Mouse (Mus musculus) gastrocnemius, postnatal 25 days (tissue): ENCODE measurements at regions not wholly inside any gene's neighbourhood (a gene's known extent, or its start where the extent isn't known, plus 50 kb on each side); places are given as distances from the start of the nearest gene placed in this dataset.

ENCODE experiments used
- DNase-seq: peaks from one replicate; pipeline ENCODE4 v3.0.0; 2022

GRCm38 (mm10) chr4:150769043-150769442 lies 84.7 kb upstream of the Errfi1 start:
- no peak for DNase-seq

DNA sequence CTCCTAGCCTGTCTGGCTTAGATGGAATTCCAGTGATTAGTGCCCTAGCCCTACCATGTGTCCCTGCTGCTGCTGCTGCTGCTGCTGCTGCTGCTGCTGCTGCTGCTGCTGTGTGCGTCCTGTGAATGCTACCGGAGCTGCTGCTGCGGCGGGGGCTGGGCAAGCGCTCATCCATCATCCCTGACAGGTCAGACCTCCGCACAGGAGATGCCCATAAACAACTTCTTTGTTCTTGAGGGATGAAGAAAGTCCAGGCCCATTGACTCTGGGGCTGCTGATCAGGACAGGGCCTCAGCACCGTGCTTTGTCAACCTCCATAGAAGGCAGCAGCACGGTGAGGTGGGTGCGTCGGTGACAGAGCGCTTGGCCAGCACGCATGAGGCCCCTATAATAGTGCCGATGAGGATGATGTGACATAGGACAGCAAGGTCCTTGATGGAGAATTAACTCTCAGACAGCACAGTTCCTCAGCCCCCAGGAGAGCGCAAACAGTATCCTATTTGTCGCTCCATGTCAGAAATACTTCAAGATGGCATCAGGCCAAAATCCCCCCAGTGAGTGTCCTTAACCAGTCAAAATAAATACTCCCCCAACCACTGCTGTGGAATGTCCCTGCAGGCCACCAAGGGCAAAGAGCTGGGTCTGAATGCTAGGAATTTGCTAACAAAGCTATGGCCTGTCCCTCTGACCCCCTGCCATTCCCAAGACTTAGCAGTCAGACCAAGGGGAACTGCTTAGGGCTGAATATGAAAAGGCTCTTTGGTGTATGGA lies 95.1 kb upstream of the Errfi1 start:
- DNase-seq, result no peak

DNA sequence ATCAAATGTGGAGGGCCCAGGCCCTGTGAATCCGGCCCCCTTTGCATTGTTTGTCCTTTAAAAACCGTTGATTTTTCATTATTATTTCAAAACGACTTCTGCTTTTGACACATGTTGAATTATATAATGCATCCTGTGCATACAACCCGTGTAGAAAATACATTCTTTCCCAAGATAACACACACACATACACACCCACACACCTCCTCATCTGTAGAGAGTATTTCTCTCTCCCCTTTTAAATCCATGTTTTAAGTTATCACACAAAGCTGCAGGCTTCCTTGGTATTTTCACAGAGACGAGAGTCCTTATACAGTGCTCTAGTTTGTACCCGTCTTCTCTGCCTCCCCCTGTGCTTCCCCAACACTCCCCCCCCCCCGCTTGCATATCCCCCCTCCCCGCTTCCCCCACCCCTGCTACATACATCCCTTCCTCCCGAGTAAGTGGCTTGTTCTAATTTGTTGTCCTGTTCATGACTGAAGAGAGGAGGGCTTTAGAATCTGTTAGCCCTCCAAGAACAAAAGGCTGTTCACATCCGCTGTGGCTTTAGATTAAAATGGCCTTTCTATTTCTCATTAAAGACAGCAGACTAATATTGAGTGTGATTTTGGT lies 95.8 kb upstream of the Errfi1 start:
- no peak for DNase-seq

DNA sequence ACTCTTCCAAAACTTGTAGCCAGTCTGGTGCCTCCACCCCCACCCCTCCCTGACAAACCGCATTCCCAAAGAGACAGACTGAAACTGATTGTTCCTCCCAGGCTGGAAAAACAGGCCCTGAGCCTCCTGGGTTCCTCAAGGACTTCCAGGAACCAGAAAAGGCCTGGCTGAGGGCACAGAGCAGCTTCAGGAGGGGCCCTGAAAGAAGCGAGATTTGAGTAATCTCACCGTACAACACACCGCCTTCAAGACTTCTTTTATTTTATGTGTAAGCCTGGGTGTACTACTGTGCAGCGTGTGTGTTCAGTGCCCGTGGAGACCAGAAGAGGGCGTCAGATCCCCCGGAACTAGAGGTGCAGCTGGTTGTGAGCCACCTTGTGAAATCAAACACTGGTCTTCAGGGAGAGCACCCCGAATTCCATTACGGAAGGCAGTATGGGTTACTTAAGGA lies 96.4 kb upstream of the Errfi1 start:
- no peak for DNase-seq

DNA sequence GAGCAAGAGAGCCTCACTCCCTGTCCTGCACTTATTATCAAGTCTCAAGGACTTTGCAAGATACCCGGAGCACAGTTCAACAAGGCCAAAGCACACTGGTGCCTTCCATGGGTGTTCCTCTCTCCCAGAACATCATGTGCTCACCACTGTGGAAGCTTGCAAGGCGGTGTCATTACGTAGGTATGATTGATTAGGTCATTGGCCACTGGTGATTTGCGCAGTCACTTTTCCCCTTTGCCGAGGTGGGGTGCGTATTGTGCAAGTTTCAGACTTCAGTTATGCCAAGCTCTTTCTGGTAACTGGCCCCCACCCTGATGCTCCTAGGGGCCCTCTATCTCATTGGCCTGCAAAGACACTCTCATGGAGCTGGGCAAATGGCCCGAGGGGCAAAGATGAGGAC lies 98.3 kb upstream of the Errfi1 start:
- DNase-seq, result peak; percentile 54

- DNase-seq, result no peak
Observed at GRCm38 (mm10) chr4:150752151-150752550, 100.2 kb upstream of the Slc45a1 start.

DNA sequence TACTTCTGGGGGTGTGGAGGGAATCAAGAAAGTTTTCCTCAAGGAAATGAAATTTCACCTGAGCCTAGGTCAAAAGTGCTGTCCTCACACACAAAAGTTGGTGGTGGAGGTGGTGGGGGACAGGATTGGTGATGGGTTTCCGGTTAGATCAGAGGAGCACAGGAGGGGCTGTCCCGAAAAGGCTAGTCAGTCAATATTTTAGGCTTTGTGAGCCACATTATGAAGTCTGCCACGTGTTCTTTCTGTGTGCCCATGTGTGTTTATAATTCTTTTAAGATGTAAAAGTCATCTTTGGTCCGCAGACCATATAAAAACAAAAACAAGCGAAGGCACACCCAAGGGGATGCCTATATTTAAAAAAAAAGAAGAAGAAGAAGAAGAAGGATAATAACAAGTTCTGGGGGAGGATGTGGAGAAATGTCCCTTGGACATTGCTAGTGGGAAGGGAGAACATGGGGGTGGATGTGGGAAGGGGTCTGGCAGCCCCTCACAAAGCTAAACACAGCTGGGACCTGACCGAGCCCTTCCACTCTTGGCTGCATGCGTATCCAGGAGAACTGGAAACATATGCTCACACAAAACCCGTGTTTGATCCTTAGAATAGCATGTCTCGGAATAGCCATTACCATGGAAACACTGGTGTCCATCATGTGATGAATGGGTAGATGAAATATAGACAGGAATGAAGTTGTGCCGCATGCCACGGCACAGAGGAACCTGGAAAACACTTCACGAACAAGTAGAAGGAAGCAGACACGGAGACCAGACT lies 98.7 kb upstream of the Slc45a1 start:
- DNase-seq, result no peak

DNA sequence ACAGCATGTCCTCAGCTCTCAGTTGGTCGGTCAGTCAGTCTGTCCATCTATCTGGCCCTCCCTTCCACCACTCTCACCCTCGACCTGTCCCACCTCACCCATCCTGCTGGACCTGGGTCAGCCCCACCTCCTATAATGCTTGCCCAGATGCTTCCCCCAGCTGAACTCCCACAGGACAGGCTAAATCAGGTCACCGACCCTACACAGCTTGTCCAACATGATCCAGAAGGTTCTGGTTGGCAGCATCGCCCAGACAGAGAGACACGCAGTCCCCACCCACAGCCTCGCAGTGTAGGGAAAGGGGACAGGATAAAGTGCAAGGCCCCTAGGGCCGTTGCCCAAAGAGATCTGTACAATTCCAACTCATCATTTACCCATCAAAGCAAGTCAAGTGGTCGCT lies 97.1 kb upstream of the Slc45a1 start:
- DNase-seq, result no peak

DNA sequence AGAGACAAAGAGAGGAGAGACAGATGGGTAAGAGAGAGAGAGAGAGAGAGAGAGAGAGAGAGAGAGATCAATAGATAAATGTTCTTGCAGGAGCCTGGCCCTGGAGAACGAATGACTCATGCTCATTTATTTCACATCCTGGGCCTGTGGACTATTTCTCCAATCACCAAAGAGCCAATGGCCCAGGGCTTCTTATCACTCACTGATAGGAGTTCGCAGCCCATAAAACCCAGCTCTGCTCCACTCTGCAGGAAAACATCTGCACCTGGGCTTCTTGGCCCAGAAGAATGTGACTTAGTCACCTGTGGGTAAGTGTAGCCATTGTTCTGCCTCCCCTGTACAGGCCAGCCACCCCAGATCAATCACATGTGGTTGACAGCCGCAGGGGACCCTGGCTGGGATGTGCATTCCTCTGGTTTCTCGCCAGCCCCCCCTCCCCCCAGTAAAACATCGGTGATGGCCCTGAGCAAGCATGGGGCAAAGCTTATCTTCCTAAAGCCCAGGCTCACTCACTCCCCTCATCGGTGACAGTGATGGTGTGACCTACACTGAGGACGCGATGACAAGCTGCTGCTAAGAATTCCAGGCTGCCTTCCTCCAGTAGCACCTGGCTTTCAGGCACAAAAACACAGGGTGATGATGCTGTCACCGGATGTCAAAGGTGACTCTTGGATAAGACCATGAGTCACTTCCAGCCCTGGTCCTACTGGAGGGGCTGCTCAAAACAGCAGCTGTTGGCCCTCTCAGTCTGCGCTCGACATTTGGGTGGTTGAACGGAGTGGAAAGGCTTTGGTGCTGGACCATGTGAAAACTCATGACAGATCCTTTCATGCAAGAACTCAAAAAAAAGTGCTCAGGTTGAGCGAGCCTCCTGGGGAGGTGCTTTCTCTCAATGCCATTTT lies 96.4 kb upstream of the Slc45a1 start:
- DNase-seq, result no peak

GRCm38 (mm10) chr4:150746430-150746923 lies 94.5 kb upstream of the Slc45a1 start:
- DNase-seq, result no peak

DNA sequence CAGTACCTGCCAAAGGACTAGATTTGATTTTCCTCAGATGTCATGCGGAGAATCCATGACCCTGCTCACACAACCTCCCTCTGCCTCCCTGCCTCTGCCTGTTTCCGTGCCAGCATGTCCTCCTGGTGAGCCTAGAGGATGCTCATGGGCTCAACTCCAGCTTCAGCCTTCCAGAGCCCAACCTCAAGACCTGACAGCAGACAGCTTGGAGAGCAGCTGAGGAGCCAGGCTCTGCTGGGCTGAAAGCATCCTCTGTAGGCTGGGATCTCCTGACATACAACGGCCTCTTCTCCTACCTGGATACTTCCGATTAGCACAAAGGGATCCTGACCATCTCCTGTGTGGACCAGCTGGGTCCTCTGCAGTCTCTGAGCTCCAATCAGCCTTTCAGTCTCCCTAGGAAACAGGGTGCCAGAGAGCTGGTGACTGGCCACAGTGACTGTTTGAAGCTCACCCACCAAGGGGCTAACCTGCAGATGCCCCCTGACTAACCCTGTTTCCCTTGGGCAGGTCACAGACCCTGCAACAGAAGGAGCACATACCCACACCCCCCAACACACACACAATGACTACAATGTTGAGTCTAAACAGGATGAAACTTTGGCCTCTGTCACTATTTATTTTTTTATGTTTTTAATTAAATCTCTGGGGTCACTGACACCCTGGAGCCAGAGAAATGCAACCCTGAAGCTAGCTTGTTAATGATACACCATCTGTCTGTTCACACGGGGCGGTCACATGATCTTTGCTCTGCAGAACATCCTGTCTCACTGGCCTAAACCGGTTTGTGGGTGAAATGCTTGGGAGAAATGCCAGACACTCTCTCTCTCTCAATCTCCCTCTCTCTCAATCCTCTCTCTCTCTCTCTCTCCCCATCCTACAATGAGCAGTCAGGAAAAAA lies 93.8 kb upstream of the Slc45a1 start:
- peak; percentile 29 for DNase-seq

DNA sequence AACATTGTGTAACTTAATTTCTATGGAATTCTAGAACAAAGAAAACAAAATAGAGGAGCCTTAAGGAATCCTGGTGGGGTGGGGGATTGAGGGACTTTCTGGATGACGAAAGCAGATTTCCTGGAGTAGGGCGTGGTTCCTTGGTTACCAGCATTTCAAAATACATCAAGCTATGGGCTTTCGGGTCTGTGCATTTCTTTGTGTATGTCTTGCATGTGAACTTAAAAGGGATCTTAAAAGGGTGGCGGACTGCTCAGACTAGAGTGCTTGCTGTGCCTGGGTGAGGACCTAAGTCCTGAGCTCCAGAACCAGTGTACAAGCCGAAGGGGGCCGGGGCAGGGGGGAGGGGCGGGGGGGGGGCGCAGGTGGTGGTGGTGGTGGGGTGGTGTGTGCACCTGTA lies 91.5 kb upstream of the Slc45a1 start:
- no peak for DNase-seq

DNA sequence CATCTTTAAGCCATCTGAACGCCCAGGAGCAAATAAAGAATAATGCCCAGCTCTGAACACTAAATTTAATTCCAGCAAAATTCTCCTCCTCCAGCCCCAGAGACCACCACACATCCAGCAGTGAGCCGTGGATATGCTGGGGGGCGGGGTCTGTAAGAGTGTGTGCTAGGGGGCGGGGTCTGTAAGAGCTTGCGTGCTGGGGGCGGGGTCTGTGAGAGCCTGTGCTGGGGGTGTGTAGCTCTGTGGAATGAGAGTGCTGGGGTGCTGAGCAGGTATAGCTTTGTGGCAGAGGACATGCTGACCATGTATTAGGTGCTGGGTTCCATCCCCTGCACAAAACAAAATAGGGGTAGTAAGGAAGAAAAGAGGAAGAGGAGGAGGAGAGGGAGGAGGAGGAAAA lies 91.1 kb upstream of the Slc45a1 start:
- no peak for DNase-seq

GRCm38 (mm10) chr4:150741810-150742209 lies 89.8 kb upstream of the Slc45a1 start:
- no peak for DNase-seq

- DNase-seq, result no peak
Observed at GRCm38 (mm10) chr4:150740167-150740566, 88.2 kb upstream of the Slc45a1 start.

GRCm38 (mm10) chr4:150738736-150739135 lies 86.8 kb upstream of the Slc45a1 start:
- DNase-seq, result no peak

DNA sequence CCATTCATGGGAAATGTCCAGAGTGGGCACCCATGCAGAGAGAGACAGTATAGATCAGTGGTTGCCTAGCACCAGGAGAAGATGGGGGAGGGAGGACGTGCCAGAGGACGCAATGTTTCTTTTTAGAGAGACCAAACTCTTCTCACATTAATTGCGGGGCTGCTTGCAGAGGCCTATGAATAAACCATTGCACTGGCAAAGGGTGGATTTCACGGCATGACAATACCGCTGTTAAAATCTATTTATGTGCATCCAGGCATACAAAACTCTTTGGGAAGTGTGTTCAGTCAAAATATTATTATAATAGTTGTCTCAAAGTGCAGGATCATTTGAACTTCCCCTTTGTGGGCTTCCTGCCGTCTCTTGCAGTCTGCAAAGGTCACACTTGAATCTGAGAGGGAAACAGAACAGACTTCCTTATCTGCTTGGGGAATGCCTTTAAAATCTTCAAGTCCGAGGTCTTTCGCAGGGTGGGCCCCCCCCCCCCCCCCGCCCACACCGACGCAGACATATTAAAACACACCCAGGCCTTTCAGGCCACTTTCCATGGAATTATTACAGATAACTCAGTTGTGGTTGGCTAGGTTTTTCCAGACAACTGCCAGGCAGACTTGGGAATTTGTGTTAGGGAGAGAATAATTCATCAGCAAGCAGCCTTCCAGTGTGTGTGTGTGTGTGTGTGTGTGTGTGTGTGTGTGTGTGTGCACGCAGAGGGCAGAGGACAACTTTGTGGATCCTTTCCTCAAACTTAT lies 78.3 kb upstream of the Slc45a1 start:
- no peak for DNase-seq

- DNase-seq, result no peak
Observed at GRCm38 (mm10) chr4:150726539-150726938, 74.6 kb upstream of the Slc45a1 start.

DNA sequence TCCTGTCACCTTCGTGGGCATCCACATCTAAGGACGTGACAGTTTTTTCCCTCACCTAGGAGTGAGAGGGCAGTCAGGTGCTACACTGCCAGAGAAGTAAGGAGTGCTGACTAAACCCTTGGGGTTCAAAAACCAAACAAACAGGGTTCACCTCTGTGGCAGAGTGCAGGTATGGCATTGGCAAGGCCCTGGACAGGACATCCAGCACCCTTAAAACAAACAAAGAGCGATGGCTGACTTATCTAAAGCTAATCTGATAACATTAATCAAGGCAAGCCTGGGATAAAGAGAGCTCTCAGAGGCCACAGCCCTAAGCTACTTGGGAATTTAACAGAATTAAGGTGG lies 74.1 kb upstream of the Slc45a1 start:
- DNase-seq, result no peak

DNA sequence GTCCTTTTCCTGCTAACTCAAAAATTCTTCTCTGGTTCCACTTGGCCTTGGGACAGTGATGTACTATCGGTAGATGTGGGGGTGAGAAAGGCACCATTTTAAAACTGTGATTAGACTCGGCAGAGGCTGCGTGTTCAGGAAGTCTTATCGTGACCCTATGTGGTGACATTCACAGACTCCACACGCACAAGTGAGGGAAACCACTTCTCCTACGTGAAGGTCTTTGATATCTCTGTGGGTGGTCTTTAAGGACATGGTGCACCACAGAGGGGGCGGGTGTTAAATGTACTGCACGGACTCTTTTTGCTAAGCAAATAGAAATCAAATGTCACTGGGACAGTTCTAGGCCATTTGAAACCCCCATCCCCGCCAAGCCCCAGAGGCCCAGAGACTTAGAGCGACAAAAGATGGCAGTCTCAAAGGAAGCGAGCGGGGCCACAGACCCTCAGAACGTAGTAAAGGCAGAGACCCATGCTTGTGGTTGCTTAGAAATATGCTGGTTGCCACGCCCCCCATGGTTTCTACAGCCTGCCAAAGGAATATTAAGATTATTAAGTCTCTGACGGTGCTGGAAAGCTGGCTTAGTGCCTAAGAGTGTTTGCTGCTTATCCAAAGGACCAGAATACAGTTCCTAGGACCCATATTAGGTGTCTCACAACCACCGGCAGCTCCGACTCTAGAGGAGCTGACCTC lies 73.6 kb upstream of the Slc45a1 start:
- DNase-seq, result no peak
